ENCODE assay signal across 12 mouse cellular contexts in genomic region chr16:11636902-11637301, GRCm38 (mm10).
DNase-seq lines count a peak whose midpoint lies in the region; ATAC-seq and TF ChIP-seq lines count a peak whose summit lies in the region.
"Had no signal": no experiment of that assay in that cellular context is flagged by ENCODE, and none has a peak within 500 bp of the region (broad histone marks: within the 10 kb centered on the region; RNA-seq: fewer than 3 reads in every experiment).

No protein-coding gene starts in this region.

- no peaks in the 10 kb centered on the region for H3K36me3 ChIP-seq in forebrain, embryonic 13.5 days (ENCODE audit: poor library complexity, severe bottlenecking)
- no peaks in the 10 kb centered on the region for H3K36me3 ChIP-seq in intestine, embryonic 15.5 days
- no peaks in the 10 kb centered on the region for H3K36me3 ChIP-seq in neural tube, embryonic 11.5 days (ENCODE audit: control insufficient read depth, insufficient read depth, low read length)

- H3K9me3 ChIP-seq in forebrain, embryonic 13.5 days (replicated peaks): no peaks in the 10 kb centered on the region
- no peaks in the 10 kb centered on the region for H3K9me3 ChIP-seq in intestine, embryonic 15.5 days
- H3K9me3 ChIP-seq in neural tube, embryonic 11.5 days (ENCODE audit: control insufficient read depth, low read length): no peaks in the 10 kb centered on the region

- WGBS in forebrain, embryonic 13.5 days: 0% methylated on average over 3 of the region's 3 CpGs
- 16% methylated on average over 3 of the region's 3 CpGs for WGBS in intestine, embryonic 15.5 days
- WGBS in neural tube, embryonic 11.5 days: 0% methylated on average over 3 of the region's 3 CpGs

- no peak for TF ChIP-seq CTCF in left cerebral cortex, adult 2 months (IDR thresholded peaks at IDR 0.05)

- DNase-seq in left cerebral cortex, adult 2 months (ENCODE audit: extremely low spot score in 1 of 2, low spot score in 2 of 2): no peak
- DNase-seq in left cerebral cortex, postnatal 10 days (ENCODE audit: extremely low spot score in 1 of 2, low spot score in 2 of 2): no peak
- no peak for DNase-seq in neural tube, embryonic 11.5 days (ENCODE audit: low spot score)
- DNase-seq in gastrocnemius, postnatal 25 days: no peak
- DNase-seq in urinary bladder, postnatal 36 days (ENCODE audit: low spot score in 2 of 2): no peak
- DNase-seq: heart, postnatal 14 days; thymus, postnatal 25 days had no signal

- no peak overlapping the region for H3K4me2 ChIP-seq in forebrain, embryonic 13.5 days
- H3K4me2 ChIP-seq in intestine, embryonic 15.5 days (replicated peaks): no peak overlapping the region
- no peak overlapping the region for H3K4me2 ChIP-seq in neural tube, embryonic 11.5 days (ENCODE audit: low read depth)

- intact Hi-C loops in left cerebral cortex, adult 2 months (cut with DNase I): no loop called here
- intact Hi-C loops in left cerebral cortex, postnatal 10 days (cut with DNase I): no loop called here

- peak; percentile 27; the same call in 1 of the 2 replicates for ATAC-seq in forebrain, embryonic 13.5 days
- ATAC-seq in intestine, embryonic 15.5 days: no peak
- ATAC-seq in neural tube, embryonic 11.5 days (ENCODE audit: insufficient read depth, low FRiP score, low TSS enrichment): no peak
- ATAC-seq in cerebellum, adult (ENCODE audit: insufficient number of reproducible peaks, low FRiP score, low TSS enrichment): no peak

- H3K4me3 ChIP-seq in left cerebral cortex, adult 2 months: no peak overlapping the region
- H3K4me3 ChIP-seq in forebrain, embryonic 13.5 days: no peak overlapping the region
- no peak overlapping the region for H3K4me3 ChIP-seq in intestine, embryonic 15.5 days (replicated peaks)
- no peak overlapping the region for H3K4me3 ChIP-seq in neural tube, embryonic 11.5 days (ENCODE audit: low read depth, low read length)

- H3K27ac ChIP-seq in left cerebral cortex, adult 2 months: peak overlapping the region; percentile 3; the same call in 1 of the 2 replicates
- H3K27ac ChIP-seq in forebrain, embryonic 13.5 days: no peak overlapping the region
- peak overlapping the region; percentile 37 for H3K27ac ChIP-seq in intestine, embryonic 15.5 days
- no peak overlapping the region for H3K27ac ChIP-seq in neural tube, embryonic 11.5 days (ENCODE audit: low read depth, low read length)
- H3K27ac ChIP-seq: liver, embryonic 14.5 days had no signal

- no peaks in the 10 kb centered on the region for H3K27me3 ChIP-seq in forebrain, embryonic 13.5 days
- no peaks in the 10 kb centered on the region for H3K27me3 ChIP-seq in intestine, embryonic 15.5 days (replicated peaks)
- H3K27me3 ChIP-seq in neural tube, embryonic 11.5 days (ENCODE audit: control insufficient read depth, insufficient read depth, low read length): no peaks in the 10 kb centered on the region
- H3K27me3 ChIP-seq: CH12.LX had no signal

- peaks cover 16% of the 10 kb centered on the region for H3K4me1 ChIP-seq in forebrain, embryonic 13.5 days
- peaks cover 14% of the 10 kb centered on the region for H3K4me1 ChIP-seq in intestine, embryonic 15.5 days (replicated peaks)
- H3K4me1 ChIP-seq in neural tube, embryonic 11.5 days (ENCODE audit: control insufficient read depth, insufficient read depth, low read length): peaks cover 6% of the 10 kb centered on the region

- 0 out of 2 replicates have a peak overlapping the region, but pooled peaks have one; percentile 16 for H3K9ac ChIP-seq in forebrain, embryonic 13.5 days
- H3K9ac ChIP-seq in intestine, embryonic 15.5 days: no peak overlapping the region
- H3K9ac ChIP-seq in neural tube, embryonic 11.5 days (ENCODE audit: low read length): peak overlapping the region; percentile 15; the same call in 1 of the 2 replicates
- H3K9ac ChIP-seq: liver, embryonic 14.5 days had no signal

Comparison
In these comparisons a context has a peak if more than half of its experiments do, and no peak if none do; other contexts are left out.
1. H3K27ac ChIP-seq: peak in left cerebral cortex, adult 2 months (single experiment) and intestine, embryonic 15.5 days (single experiment); none in forebrain, embryonic 13.5 days (single experiment) and neural tube, embryonic 11.5 days (single experiment).